Mouse (Mus musculus): ENCODE results near the gene Prpf18.

DNA sequence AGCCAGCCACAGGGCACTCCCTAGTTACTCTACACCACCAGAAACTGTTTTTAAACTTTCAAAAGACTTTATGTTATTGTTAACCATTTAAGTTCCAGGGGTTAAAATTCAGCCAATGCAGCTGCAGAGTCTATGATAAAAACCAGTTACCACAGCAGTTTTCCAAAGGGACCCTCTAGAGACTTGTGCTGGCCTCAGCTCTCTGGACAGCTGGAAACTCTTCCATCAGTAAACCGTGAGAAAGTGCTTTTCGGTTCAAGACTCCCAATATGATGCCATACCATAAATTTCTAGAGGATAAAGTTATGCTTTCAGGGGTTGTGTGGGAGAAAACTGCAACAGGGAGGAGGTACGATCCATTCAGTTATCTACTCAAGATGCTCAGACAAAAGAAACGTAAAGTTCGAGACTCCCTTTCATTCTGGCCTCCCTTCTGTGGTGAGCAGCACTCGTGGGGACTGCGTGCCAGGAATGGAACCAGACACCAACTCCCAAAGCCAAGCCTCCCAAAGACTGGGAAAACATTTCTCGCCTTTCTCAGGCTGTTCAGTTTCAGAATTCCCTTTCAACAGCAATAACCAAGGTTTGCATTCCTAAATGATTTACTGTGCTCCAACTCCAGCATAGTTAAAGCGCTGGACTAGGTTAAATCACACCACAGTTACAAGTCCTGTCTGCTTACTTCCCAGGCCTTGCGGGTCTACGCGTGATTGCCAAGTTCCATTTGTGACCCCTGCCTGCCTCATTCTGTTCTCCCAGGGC, 31.1 kb downstream of the Prpf18 start:
- TF ChIP-seq EP300 (IDR thresholded peaks at IDR 0.05; ENCODE audit: low read depth) (no peak), CTCF (IDR thresholded peaks at IDR 0.05; ENCODE audit: low read depth) (no peak)

All from heart, postnatal 0 days (tissue).